Mouse (Mus musculus): ENCODE measurements around the gene Uvrag.

Gene Uvrag

GRCm38 (mm10) chr7:98888810-98889209, 252.1 kb downstream of the Uvrag start:
- no peak for DNase-seq (ENCODE audit: low spot score in 2 of 2)

GRCm38 (mm10) chr7:98887811-98888261, 253.1 kb downstream of the Uvrag start:
- no peak for DNase-seq (ENCODE audit: low spot score in 2 of 2)

- no peak for DNase-seq (ENCODE audit: low spot score in 2 of 2)
Observed at GRCm38 (mm10) chr7:98881887-98882286, 259.1 kb downstream of the Uvrag start.

GRCm38 (mm10) chr7:98879176-98879575, 261.8 kb downstream of the Uvrag start:
- DNase-seq (ENCODE audit: low spot score in 2 of 2): no peak

GRCm38 (mm10) chr7:98876119-98876518, 264.8 kb downstream of the Uvrag start:
- DNase-seq (ENCODE audit: low spot score in 2 of 2): no peak

GRCm38 (mm10) chr7:98875390-98875990, 265.5 kb downstream of the Uvrag start:
- DNase-seq (ENCODE audit: low spot score in 2 of 2): no peak

GRCm38 (mm10) chr7:98874411-98874951, 266.5 kb downstream of the Uvrag start:
- DNase-seq (ENCODE audit: low spot score in 2 of 2): no peak

- no peak for DNase-seq (ENCODE audit: low spot score in 2 of 2)
Observed at GRCm38 (mm10) chr7:98873316-98873715, 267.6 kb downstream of the Uvrag start.

- no peak for DNase-seq (ENCODE audit: low spot score in 2 of 2)
Observed at GRCm38 (mm10) chr7:98871882-98872281, 269.1 kb downstream of the Uvrag start.

- no peak for DNase-seq (ENCODE audit: low spot score in 2 of 2)
Observed at GRCm38 (mm10) chr7:98870791-98871190, 270.1 kb downstream of the Uvrag start.

- DNase-seq (ENCODE audit: low spot score in 2 of 2): no peak
Observed at GRCm38 (mm10) chr7:98869070-98869469, 271.9 kb downstream of the Uvrag start.

GRCm38 (mm10) chr7:98867794-98868150, 273.2 kb downstream of the Uvrag start:
- DNase-seq (ENCODE audit: low spot score in 2 of 2): no peak

- no peak for DNase-seq (ENCODE audit: low spot score in 2 of 2)
Observed at GRCm38 (mm10) chr7:98867053-98867793, 273.7 kb downstream of the Uvrag start.

GRCm38 (mm10) chr7:98863969-98864718, 276.8 kb downstream of the Uvrag start:
- DNase-seq (ENCODE audit: low spot score in 2 of 2): no peak

- no peak for DNase-seq (ENCODE audit: low spot score in 2 of 2)
Observed at GRCm38 (mm10) chr7:98862994-98863393, 277.9 kb downstream of the Uvrag start.

- no peak for DNase-seq (ENCODE audit: low spot score in 2 of 2)
Observed at GRCm38 (mm10) chr7:98861002-98861401, 279.9 kb downstream of the Uvrag start.

- DNase-seq (ENCODE audit: low spot score in 2 of 2): no peak
Observed at GRCm38 (mm10) chr7:98857094-98857493, 283.8 kb downstream of the Uvrag start.

GRCm38 (mm10) chr7:98856128-98856527, 284.8 kb downstream of the Uvrag start:
- DNase-seq (ENCODE audit: low spot score in 2 of 2): no peak

GRCm38 (mm10) chr7:98855388-98855787, 285.6 kb downstream of the Uvrag start:
- DNase-seq (ENCODE audit: low spot score in 2 of 2): no peak

GRCm38 (mm10) chr7:98853806-98854205, 287.1 kb downstream of the Uvrag start:
- no peak for DNase-seq (ENCODE audit: low spot score in 2 of 2)

- DNase-seq (ENCODE audit: low spot score in 2 of 2): no peak
Observed at GRCm38 (mm10) chr7:98852950-98853650, 287.8 kb downstream of the Uvrag start.

GRCm38 (mm10) chr7:98851220-98851619, 289.7 kb downstream of the Uvrag start:
- no peak for DNase-seq (ENCODE audit: low spot score in 2 of 2)

Measured in urinary bladder, adult 18-20 months (tissue).